Mouse (Mus musculus) embryonic facial prominence, embryonic 14.5 days (tissue): ENCODE data around the gene Ctsa. TPM values are rescaled to one million over a fixed set of nuclear protein-coding genes. Genes with fewer than 3 reads are reported as not detected.
"Not testable (repeated sequence)": the region's sequence is repeated elsewhere in the genome, so short reads cannot be mapped to it uniquely, and the experiment has no call there.

Experiments used
- ATAC-seq: fragments of 200-750 bp; cut with Nextera tagmentation; 2 replicates; pipeline ENCODE4 v1.8.0; 2017; ENCODE audit warnings: low read depth, moderate number of reproducible peaks, moderate TSS enrichment
- DNase-seq: peaks from one replicate; pipeline ENCODE4 v3.0.0-alpha.2; 2015; ENCODE audit warnings: low spot score
- H3K27ac ChIP-seq: fragments of 300-500 bp; sonication (generic); replicated peaks from 2 replicates; pipeline ENCODE4 v1.5.1; 2014; ENCODE audit warnings: low read depth, mild to moderate bottlenecking, low read length, moderate library complexity
- H3K27me3 ChIP-seq: fragments of 300-500 bp; sonication (generic); replicated peaks from 2 replicates; pipeline ENCODE4 v1.6.1; 2014; ENCODE audit warnings: low read length; ENCODE audit not compliant: control insufficient read depth, insufficient read depth
- H3K36me3 ChIP-seq: fragments of 300-500 bp; sonication (generic); 2 replicates; pipeline ENCODE4 v1.6.1; 2014; ENCODE audit warnings: low read length, mixed read lengths; ENCODE audit not compliant: control insufficient read depth, insufficient read depth
- H3K4me1 ChIP-seq: fragments of 300-500 bp; sonication (generic); 2 replicates; pipeline ENCODE4 v1.6.1; 2014; ENCODE audit warnings: antibody characterized with exemption, low read length; ENCODE audit not compliant: control insufficient read depth, insufficient read depth
- H3K4me2 ChIP-seq: fragments of 300-500 bp; sonication (generic); 2 replicates; pipeline ENCODE4 v1.6.1; 2014; ENCODE audit warnings: low read depth, mild to moderate bottlenecking, low read length, moderate library complexity, mixed read lengths
- H3K4me3 ChIP-seq: fragments of 300-500 bp; sonication (generic); 2 replicates; pipeline ENCODE4 v1.5.1; 2014; ENCODE audit warnings: low read depth, mild to moderate bottlenecking, low read length
- H3K9ac ChIP-seq: fragments of 300-500 bp; sonication (generic); 2 replicates; pipeline ENCODE4 v1.6.1; 2014; ENCODE audit warnings: low read depth, mild to moderate bottlenecking, low read length, moderate library complexity, mixed read lengths
- H3K9me3 ChIP-seq: fragments of 300-500 bp; sonication (generic); 2 replicates; pipeline ENCODE4 v1.6.1; 2016; ENCODE audit warnings: low read length; ENCODE audit not compliant: control insufficient read depth
- WGBS: fragments of 180-500 bp; shearing (Covaris S2); extraction: QIAGEN DNeasy Blood & Tissue Kit; methylation state at CpG from one replicate; pipeline ENCODE4 v1.1.7; 2014; 5-methylcytosine and 5-hydroxymethylcytosine counted together
- polyA plus RNA-seq: library from polyadenylated mRNA; unstranded; fragments of >200 nt; fragmentation: Nextera tagmentation; extraction: Ambion mirVana; gene quantifications from 2 replicates; pipeline ENCODE4 v1.2.1, GENCODE M21; 2014

Gene Ctsa
- polyA plus RNA-seq, 1 experiment from 2014 or later: 140 TPM

GRCm38 (mm10) chr2:164874239-164874769, 41.6 kb downstream of the Ctsa start:
- H3K4me1 ChIP-seq: peaks cover 11% of the 10 kb centered on the region; the same call in 1 of the 2 replicates
- DNase-seq: peak; percentile 76
- H3K27ac ChIP-seq: peak overlapping the region; percentile 68
- 27% methylated on average over 1 of the region's 1 CpGs for WGBS
- no peaks in the 10 kb centered on the region for H3K27me3 ChIP-seq
- 0 out of 2 replicates have a peak, but pooled peaks cover 4% of the 10 kb centered on the region for H3K36me3 ChIP-seq
- H3K9ac ChIP-seq: no peak overlapping the region
- no peaks in the 10 kb centered on the region for H3K9me3 ChIP-seq
- H3K4me3 ChIP-seq: no peak overlapping the region
- ATAC-seq: peak; percentile 10; the same call in 1 of the 2 replicates
- 0 out of 2 replicates have a peak overlapping the region, but pooled peaks have one; percentile 15 for H3K4me2 ChIP-seq

- H3K9me3 ChIP-seq, ATAC-seq, H3K4me2 ChIP-seq, H3K27ac ChIP-seq, DNase-seq, H3K4me3 ChIP-seq, H3K27me3 ChIP-seq, H3K9ac ChIP-seq, H3K36me3 ChIP-seq: not testable (repeated sequence)
- peaks cover 14% of the 10 kb centered on the region for H3K4me1 ChIP-seq
- 38% methylated on average over 2 of the region's 2 CpGs for WGBS
Observed at GRCm38 (mm10) chr2:164875648-164876047, 43.0 kb downstream of the Ctsa start.

- not testable (repeated sequence) for H3K9me3 ChIP-seq, ATAC-seq, H3K27me3 ChIP-seq, H3K27ac ChIP-seq, H3K9ac ChIP-seq, DNase-seq, H3K36me3 ChIP-seq
- peaks cover 16% of the 10 kb centered on the region for H3K4me1 ChIP-seq
- peak overlapping the region; percentile 94; the same call in 1 of the 2 replicates for H3K4me2 ChIP-seq
- WGBS: 78% methylated on average over 11 of the region's 11 CpGs
- H3K4me3 ChIP-seq: peak overlapping the region; percentile 87
Observed at GRCm38 (mm10) chr2:164877376-164878215, 44.9 kb downstream of the Ctsa start.

GRCm38 (mm10) chr2:164878509-164879227, 46.0 kb downstream of the Ctsa start:
- H3K4me3 ChIP-seq: peak overlapping the region; percentile 87
- DNase-seq (peak; percentile 73), ATAC-seq (peak; percentile 20; the same call in 1 of the 2 replicates)
- peaks cover 15% of the 10 kb centered on the region; the same call in 1 of the 2 replicates for H3K36me3 ChIP-seq
- H3K27ac ChIP-seq: peak overlapping the region; percentile 100
- H3K4me1 ChIP-seq: peaks cover 16% of the 10 kb centered on the region
- peak overlapping the region; percentile 100 for H3K9ac ChIP-seq
- H3K4me2 ChIP-seq: peak overlapping the region; percentile 94
- H3K27me3 ChIP-seq: no peaks in the 10 kb centered on the region
- WGBS: 2% methylated on average over 27 of the region's 28 CpGs
- H3K9me3 ChIP-seq: no peaks in the 10 kb centered on the region

- Histone ChIP-seq H3K4me3 (peak within 1 kb of the TSS; percentile 87), H3K27ac (peak within 1 kb of the TSS; percentile 100), H3K9me3 (no peaks in the 10 kb centered on the region), H3K27me3 (no peaks in the 10 kb centered on the region), H3K36me3 (peaks cover 20% of the 10 kb centered on the region), H3K4me2 (peak within 1 kb of the TSS; percentile 94), H3K9ac (peak within 1 kb of the TSS; percentile 100), H3K4me1 (peaks cover 16% of the 10 kb centered on the region)
- 0% methylated on average over 20 of the region's 40 CpGs for WGBS
- DNase-seq: peak; percentile 90
- ATAC-seq: peak; percentile 88
Observed at GRCm38 (mm10) chr2:164879228-164879567, 46.5 kb downstream of the Ctsa start, which contains the start of gene Pcif1. Pcif1 (plus strand) TSS chr2:164879304.

- DNase-seq: peak; percentile 98
- H3K4me2 ChIP-seq: peak overlapping the region; percentile 94
- WGBS: under 1% methylated on average over 28 of the region's 72 CpGs
Observed at GRCm38 (mm10) chr2:164879568-164880277, 47.0 kb downstream of the Ctsa start.

GRCm38 (mm10) chr2:164882619-164883018, 49.9 kb downstream of the Ctsa start:
- DNase-seq: no peak
- no peak overlapping the region for H3K27ac ChIP-seq
- H3K4me2 ChIP-seq: no peak overlapping the region
- peaks cover 47% of the 10 kb centered on the region for H3K36me3 ChIP-seq
- H3K27me3 ChIP-seq: no peaks in the 10 kb centered on the region
- peaks cover 11% of the 10 kb centered on the region for H3K4me1 ChIP-seq
- WGBS: 63% methylated on average over 9 of the region's 9 CpGs
- ATAC-seq: no peak
- H3K4me3 ChIP-seq: no peak overlapping the region
- no peaks in the 10 kb centered on the region for H3K9me3 ChIP-seq
- no peak overlapping the region for H3K9ac ChIP-seq

More at GRCm38 (mm10) chr2:164879568-164880277, 47.0 kb downstream of the Ctsa start:
- peaks cover 25% of the 10 kb centered on the region for H3K36me3 ChIP-seq
- H3K4me1 ChIP-seq: peaks cover 12% of the 10 kb centered on the region
- no peaks in the 10 kb centered on the region for H3K9me3 ChIP-seq
- H3K9ac ChIP-seq: peak overlapping the region; percentile 100
- no peaks in the 10 kb centered on the region for H3K27me3 ChIP-seq
- peak; percentile 87 for ATAC-seq
- H3K27ac ChIP-seq: peak overlapping the region; percentile 100
- peak overlapping the region; percentile 87 for H3K4me3 ChIP-seq

- DNase-seq: peak; percentile 71
- ATAC-seq: no peak
- H3K4me3 ChIP-seq: no peak overlapping the region
- H3K9me3 ChIP-seq: no peaks in the 10 kb centered on the region
- 72% methylated on average over 7 of the region's 7 CpGs for whole genome bisulfite sequencing
- no peak overlapping the region for H3K9ac ChIP-seq
- 0 out of 2 replicates have a peak overlapping the region, but pooled peaks have one; percentile 28 for H3K27ac ChIP-seq
- H3K4me1 ChIP-seq: peaks cover under 1% of the 10 kb centered on the region
- H3K36me3 ChIP-seq: peaks cover 79% of the 10 kb centered on the region
- H3K27me3 ChIP-seq: no peaks in the 10 kb centered on the region
- H3K4me2 ChIP-seq: no peak overlapping the region
Observed at GRCm38 (mm10) chr2:164885788-164886187, 53.1 kb downstream of the Ctsa start.
